Mouse (Mus musculus) bone marrow macrophage, adult 2 months (primary cell): ENCODE measurements at regions not wholly inside any gene's neighbourhood (a gene's known extent, or its start where the extent isn't known, plus 50 kb on each side); places are given as distances from the start of the nearest gene placed in this dataset.

Experiments
- CTCF ChIP-seq: IDR thresholded peaks from 2 replicates; pipeline ENCODE4 v1.5.1; 2012; ENCODE audit warnings: low read depth, mild to moderate bottlenecking, low read length, moderate library complexity
- POLR2A ChIP-seq: IDR thresholded peaks from 2 replicates; pipeline ENCODE4 v1.6.1; 2012; ENCODE audit warnings: mild to moderate bottlenecking, low read depth, low read length, borderline replicate concordance

GRCm38 (mm10) chr3:50569565-50569964, 126.2 kb upstream of the Slc7a11 start:
- TF ChIP-seq POLR2A (no peak), CTCF (no peak)
